Mouse (Mus musculus) testis, adult 2 months (tissue): ENCODE data around the gene Bnip1. TPM values are rescaled to one million over a fixed set of nuclear protein-coding genes. Genes with fewer than 3 reads are reported as not detected.

Source experiments
- H3K27ac ChIP-seq: fragments of 200-500 bp; 2 replicates; pipeline ENCODE4 v1.5.1; 2012; ENCODE audit warnings: low read depth, low read length; ENCODE audit not compliant: control insufficient read depth, insufficient read depth
- H3K27me3 ChIP-seq: fragments of 200-500 bp; 2 replicates; pipeline ENCODE4 v1.6.1; 2012; ENCODE audit warnings: mild to moderate bottlenecking, low read length, moderate library complexity; ENCODE audit not compliant: control insufficient read depth, insufficient read depth
- H3K36me3 ChIP-seq: fragments of 200-500 bp; 2 replicates; pipeline ENCODE4 v1.6.1; 2012; ENCODE audit warnings: mild to moderate bottlenecking, low read length; ENCODE audit not compliant: control insufficient read depth, insufficient read depth
- H3K4me1 ChIP-seq: fragments of 200-500 bp; 2 replicates; pipeline ENCODE4 v1.6.1; 2012; ENCODE audit warnings: low read length; ENCODE audit not compliant: control insufficient read depth, insufficient read depth
- H3K4me3 ChIP-seq: fragments of 200-500 bp; 2 replicates; pipeline ENCODE4 v1.5.1; 2012; ENCODE audit warnings: low read depth, mild to moderate bottlenecking, low read length, moderate library complexity, mixed read lengths; ENCODE audit not compliant: control insufficient read depth
- CTCF ChIP-seq: fragments of 200-500 bp; IDR thresholded peaks from 2 replicates; pipeline ENCODE4 v1.5.1; 2012; ENCODE audit warnings: low read depth, mild to moderate bottlenecking, inconsistent platforms, low read length, moderate library complexity; ENCODE audit not compliant: control insufficient read depth, insufficient read depth, insufficient replicate concordance
- POLR2A ChIP-seq: fragments of 200-500 bp; IDR thresholded peaks from 2 replicates; pipeline ENCODE4 v1.6.1; 2012; ENCODE audit warnings: low read depth, mild to moderate bottlenecking, inconsistent platforms, low read length, moderate library complexity; ENCODE audit not compliant: control insufficient read depth
- polyA plus RNA-seq: library from polyadenylated mRNA; depleted of rRNA; stranded (reverse); fragments of >200 nt; gene quantifications from 2 replicates; pipeline ENCODE4 v1.2.3, GENCODE M21; 2012; rRNA removed

The Bnip1 gene
- polyA plus RNA-seq, 1 experiment: 25.1 TPM

GRCm38 (mm10) chr17:26840922-26841731 lies 60.3 kb downstream of the Bnip1 start:
- Histone ChIP-seq H3K4me1 (peaks cover 17% of the 10 kb centered on the region), H3K27ac (no peak overlapping the region), H3K36me3 (no peaks in the 10 kb centered on the region), H3K4me3 (no peak overlapping the region), H3K27me3 (peaks cover 9% of the 10 kb centered on the region)
- TF ChIP-seq CTCF: no peak
- no peak for TF ChIP-seq POLR2A

GRCm38 (mm10) chr17:26841981-26842380 lies 61.1 kb downstream of the Bnip1 start:
- H3K4me3 ChIP-seq: no peak overlapping the region
- TF ChIP-seq POLR2A (no peak), CTCF (no peak)
- peaks cover 9% of the 10 kb centered on the region for H3K27me3 ChIP-seq
- peaks cover 17% of the 10 kb centered on the region for H3K4me1 ChIP-seq
- no peak overlapping the region for H3K27ac ChIP-seq
- H3K36me3 ChIP-seq: no peaks in the 10 kb centered on the region

Other genes starting within 250 kb of the Bnip1 start
- 115 and 122 TPM in 2 replicates for gene Ergic1, start 219.6 kb upstream of the Bnip1 start, polyA plus RNA-seq
- 19.7 and 24.5 TPM in 2 replicates for gene Dusp1, start 218.9 kb upstream of the Bnip1 start, polyA plus RNA-seq
- 81.1 and 101 TPM in 2 replicates for gene Atp6v0e, start 117.8 kb upstream of the Bnip1 start, polyA plus RNA-seq
- 8.6 and 11.1 TPM in 2 replicates for gene Crebrf, start 65.4 kb upstream of the Bnip1 start, polyA plus RNA-seq
- gene Nkx2-5, start 63.9 kb downstream of the Bnip1 start, polyA plus RNA-seq: not detected in 2 replicates
- gene Kifc5b, start 136.0 kb downstream of the Bnip1 start, polyA plus RNA-seq: 6.5 TPM in 2 replicates
- 132 and 136 TPM in 2 replicates for gene Phf1, start 152.0 kb downstream of the Bnip1 start, polyA plus RNA-seq
- 24.0 and 30.9 TPM in 2 replicates for gene Cuta, start 158.5 kb downstream of the Bnip1 start, polyA plus RNA-seq
- gene Syngap1, start 160.2 kb downstream of the Bnip1 start, polyA plus RNA-seq: 109 and 113 TPM in 2 replicates
- 9.8 and 11.9 TPM in 2 replicates for gene Zbtb9, start 192.1 kb downstream of the Bnip1 start, polyA plus RNA-seq
- 14.3 and 18.3 TPM in 2 replicates for gene Bak1, start 247.9 kb downstream of the Bnip1 start, polyA plus RNA-seq